Mouse (Mus musculus) kidney, adult 2 months (tissue): ENCODE data around the gene Hfe2. TPM values are rescaled to one million over a fixed set of nuclear protein-coding genes. Genes with fewer than 3 reads are reported as not detected.

Source experiments
- DNase-seq: peaks from one replicate; pipeline ENCODE4 v3.0.0; 2021
- H3K27ac ChIP-seq: fragments of 200-500 bp; 2 replicates; pipeline ENCODE4 v1.5.1; 2012; ENCODE audit warnings: low read depth, low read length, control low read depth, inconsistent platforms; ENCODE audit not compliant: insufficient read depth
- H3K27me3 ChIP-seq: fragments of 200-500 bp; replicated peaks from 2 replicates; pipeline ENCODE4 v1.6.1; 2012; ENCODE audit warnings: mild to moderate bottlenecking, moderate library complexity, low read length, inconsistent platforms; ENCODE audit not compliant: control insufficient read depth, insufficient read depth
- H3K36me3 ChIP-seq: fragments of 200-500 bp; 2 replicates; pipeline ENCODE4 v1.6.1; 2012; ENCODE audit warnings: mild to moderate bottlenecking, moderate library complexity, low read length, inconsistent platforms; ENCODE audit not compliant: control insufficient read depth, insufficient read depth
- H3K4me1 ChIP-seq: fragments of 200-500 bp; 2 replicates; pipeline ENCODE4 v1.6.1; 2011; ENCODE audit warnings: low read length; ENCODE audit not compliant: control insufficient read depth, insufficient read depth
- H3K4me3 ChIP-seq: fragments of 200-500 bp; 2 replicates; pipeline ENCODE4 v1.5.1; 2011; ENCODE audit warnings: mild to moderate bottlenecking, low read depth, low read length, control low read depth; ENCODE audit not compliant: insufficient read depth
- CTCF ChIP-seq: fragments of 200-500 bp; conservative IDR thresholded peaks from 2 replicates; pipeline ENCODE4 v1.5.1; 2011; ENCODE audit warnings: low read depth, mild to moderate bottlenecking, control low read depth, low read length, moderate library complexity, mixed read lengths; ENCODE audit not compliant: insufficient read depth, insufficient read length
- POLR2A ChIP-seq: fragments of 200-500 bp; IDR thresholded peaks from one replicate; pipeline ENCODE4 v1.6.1; 2011; ENCODE audit warnings: low read depth, low read length, control low read depth
- WGBS: fragments of 180-500 bp; shearing (Covaris S2); methylation state at CpG from one replicate; pipeline ENCODE4 v1.1.7; 2018; 5-methylcytosine and 5-hydroxymethylcytosine counted together
- polyA plus RNA-seq: library from polyadenylated mRNA; depleted of rRNA; stranded (reverse); fragments of >200 nt; gene quantifications from 2 replicates; pipeline ENCODE4 v1.2.3, GENCODE M21; 2012

Gene Hfe2
- polyA plus RNA-seq, 1 experiment: 3.9 TPM

DNA sequence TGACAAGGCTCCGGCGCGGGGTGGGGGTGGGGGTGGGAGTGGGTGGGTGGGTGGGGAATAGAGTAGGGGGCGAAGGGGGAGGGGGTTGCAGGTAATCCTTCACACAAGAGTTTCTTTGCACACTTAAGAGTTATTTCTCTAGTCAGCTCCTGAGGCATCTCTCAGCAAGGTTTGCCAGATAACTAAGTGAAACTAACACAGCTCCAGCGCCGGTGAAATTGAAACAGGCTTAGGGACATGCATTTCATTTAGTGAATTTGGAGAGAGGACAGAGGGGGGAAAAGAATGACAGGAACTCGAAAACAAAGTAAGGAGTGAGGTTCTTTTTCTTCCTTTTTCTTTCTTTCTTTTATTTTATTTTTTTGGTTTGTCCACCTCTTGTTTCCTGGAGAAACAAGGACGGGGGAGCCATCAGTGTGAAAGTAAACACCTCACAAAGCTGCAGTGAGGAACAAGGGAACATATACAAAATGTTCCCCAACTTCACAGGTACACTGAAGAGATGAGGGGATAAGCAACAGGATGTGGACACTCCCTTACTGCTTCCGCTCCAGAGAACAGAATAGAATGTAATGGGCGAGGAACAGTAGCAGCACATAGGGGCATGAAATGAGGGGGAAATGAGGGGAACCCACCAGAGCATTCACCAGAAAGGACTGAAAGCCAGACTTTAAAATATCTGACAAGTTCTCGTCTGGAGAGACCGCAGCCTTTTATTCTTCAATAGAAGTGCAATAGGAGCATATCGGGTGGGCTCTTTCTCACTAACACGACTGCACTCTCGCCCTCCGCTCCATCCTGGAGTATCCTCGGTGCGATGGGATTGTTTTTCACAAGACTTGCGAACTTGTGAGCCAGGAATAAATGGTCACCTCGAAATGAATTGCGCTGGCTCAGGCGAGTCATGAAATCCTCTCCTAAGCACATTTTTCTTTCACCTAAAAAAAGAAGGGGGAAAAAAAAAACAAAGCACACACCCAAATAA is 32.0 kb downstream of the Hfe2 start:
- DNase-seq: peak; percentile 60
- no peak for TF ChIP-seq CTCF

DNA sequence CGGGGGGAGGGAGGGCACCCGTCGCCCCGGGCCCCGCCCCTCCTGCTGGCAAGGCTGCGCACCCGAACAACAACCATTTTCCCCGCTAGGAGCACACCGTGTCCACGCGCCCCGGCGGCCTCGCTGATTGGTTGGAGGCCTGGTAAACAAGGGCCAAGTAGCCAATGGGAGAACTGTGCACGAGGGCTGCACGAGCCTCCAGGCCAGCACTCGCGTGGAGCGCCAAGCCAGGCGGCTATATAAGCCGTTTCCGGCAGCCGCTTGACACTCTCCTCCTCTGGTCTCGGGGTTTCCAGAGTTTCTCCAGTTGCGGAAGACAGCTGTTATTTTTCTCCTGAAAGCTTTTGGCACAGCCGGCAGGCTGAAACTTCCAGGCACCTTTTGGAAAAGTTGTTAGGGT is 32.7 kb downstream of the Hfe2 start, which contains the start of gene Txnip:
Gene Txnip, plus strand, starts transcription at position 264 of the 400 bp plus-strand sequence.
- under 1% methylated on average over 26 of the region's 26 CpGs for WGBS
- peaks cover 15% of the 10 kb centered on the region; the same call in 1 of the 2 replicates for H3K4me1 ChIP-seq
- no peaks in the 10 kb centered on the region for H3K27me3 ChIP-seq
- peak; percentile 100 for DNase-seq
- TF ChIP-seq POLR2A: peak; percentile 98
- peak; percentile 39; the same call in 1 of the 2 replicates for TF ChIP-seq CTCF
- peaks cover 28% of the 10 kb centered on the region for H3K36me3 ChIP-seq
- H3K4me3 ChIP-seq: peak within 1 kb of the TSS; percentile 72
- peak within 1 kb of the TSS; percentile 99 for H3K27ac ChIP-seq

More for the DNA sequence above, 32.0 kb downstream of the Hfe2 start:
- peaks cover 16% of the 10 kb centered on the region; the same call in 1 of the 2 replicates for H3K4me1 ChIP-seq
- H3K27ac ChIP-seq: peak overlapping the region; percentile 99
- 5% methylated on average over 22 of the region's 22 CpGs for WGBS
- no peaks in the 10 kb centered on the region for H3K27me3 ChIP-seq
- peaks cover 28% of the 10 kb centered on the region for H3K36me3 ChIP-seq
- H3K4me3 ChIP-seq: peak overlapping the region; percentile 67

GRCm38 (mm10) chr3:96558159-96558558 is 33.2 kb downstream of the Hfe2 start:
- no peak for TF ChIP-seq POLR2A
- TF ChIP-seq CTCF: no peak
- peak; percentile 63 for DNase-seq
- Histone ChIP-seq H3K27ac (peak overlapping the region; percentile 98), H3K4me3 (peak overlapping the region; percentile 72), H3K36me3 (peaks cover 28% of the 10 kb centered on the region), H3K27me3 (no peaks in the 10 kb centered on the region), H3K4me1 (peaks cover 15% of the 10 kb centered on the region; the same call in 1 of the 2 replicates)
- under 1% methylated on average over 17 of the region's 17 CpGs for WGBS

DNA sequence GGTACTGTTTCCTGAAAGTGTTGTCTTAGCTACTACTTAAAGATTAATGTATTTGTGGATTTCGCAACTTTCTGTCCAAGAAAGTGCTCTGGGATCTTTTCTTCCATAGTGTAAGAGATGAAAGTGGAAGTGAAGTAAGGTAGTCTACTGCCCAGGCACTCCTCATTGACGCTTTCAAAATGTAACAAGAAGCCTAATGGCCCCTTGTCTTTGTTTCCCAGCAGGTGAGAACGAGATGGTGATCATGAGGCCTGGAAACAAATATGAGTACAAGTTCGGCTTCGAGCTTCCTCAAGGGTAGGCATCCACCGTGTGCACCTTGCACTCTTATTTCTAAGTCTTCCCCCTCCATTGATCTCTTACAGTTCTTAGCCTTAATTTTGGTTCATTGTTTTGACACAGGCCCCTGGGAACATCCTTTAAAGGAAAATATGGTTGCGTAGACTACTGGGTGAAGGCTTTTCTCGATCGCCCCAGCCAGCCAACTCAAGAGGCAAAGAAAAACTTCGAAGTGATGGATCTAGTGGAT is 33.8 kb downstream of the Hfe2 start:
- DNase-seq: peak; percentile 31
- Histone ChIP-seq H3K4me1 (peaks cover 18% of the 10 kb centered on the region; the same call in 1 of the 2 replicates), H3K4me3 (peak overlapping the region; percentile 72), H3K27ac (peak overlapping the region; percentile 98), H3K27me3 (no peaks in the 10 kb centered on the region), H3K36me3 (peaks cover 28% of the 10 kb centered on the region)
- WGBS: 14% methylated on average over 10 of the region's 10 CpGs
- TF ChIP-seq POLR2A (no peak), CTCF (no peak)

- TF ChIP-seq POLR2A (no peak), CTCF (no peak)
- DNase-seq: no peak
- Histone ChIP-seq H3K4me3 (peak overlapping the region; percentile 72), H3K4me1 (peaks cover 18% of the 10 kb centered on the region; the same call in 1 of the 2 replicates), H3K27me3 (no peaks in the 10 kb centered on the region), H3K36me3 (peaks cover 28% of the 10 kb centered on the region), H3K27ac (peak overlapping the region; percentile 98)
- 23% methylated on average over 12 of the region's 12 CpGs for WGBS
These were observed 34.5 kb downstream of the Hfe2 start for GRCm38 (mm10) chr3:96559398-96559910.

DNA sequence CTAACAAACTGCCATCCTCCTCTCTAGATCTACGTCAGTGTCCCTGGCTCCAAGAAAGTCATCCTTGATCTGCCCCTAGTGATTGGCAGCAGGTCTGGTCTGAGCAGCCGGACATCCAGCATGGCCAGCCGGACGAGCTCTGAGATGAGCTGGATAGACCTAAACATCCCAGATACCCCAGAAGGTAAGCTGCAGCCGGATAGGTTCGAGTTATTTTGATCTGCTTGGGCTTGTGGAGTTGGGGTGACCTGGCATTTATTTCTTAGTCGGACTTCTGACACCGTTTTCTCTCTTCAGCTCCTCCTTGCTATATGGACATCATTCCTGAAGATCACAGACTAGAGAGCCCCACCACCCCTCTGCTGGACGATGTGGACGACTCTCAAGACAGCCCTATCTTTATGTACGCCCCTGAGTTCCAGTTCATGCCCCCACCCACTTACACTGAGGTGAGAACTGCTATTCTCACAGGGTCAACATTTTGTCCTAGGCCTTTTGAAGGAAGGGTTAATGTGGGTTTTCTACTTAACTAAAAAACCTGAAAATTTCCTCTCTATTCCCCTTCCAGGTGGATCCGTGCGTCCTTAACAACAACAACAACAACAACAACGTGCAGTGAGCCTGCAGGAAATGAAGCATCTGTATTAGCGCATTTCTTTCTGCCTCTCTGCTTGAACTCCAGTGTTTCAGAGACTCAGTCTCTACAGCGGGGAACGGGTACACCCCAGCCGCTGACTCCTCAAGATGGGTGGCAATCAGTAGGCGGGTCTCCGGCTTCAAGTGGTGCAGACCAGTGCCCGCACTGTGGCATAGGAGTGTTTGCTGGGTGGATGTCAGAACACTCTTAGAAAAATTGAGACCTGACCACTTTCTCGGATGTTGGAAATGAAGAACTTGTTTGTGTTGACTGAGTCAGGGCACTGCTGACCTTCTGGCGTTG is 35.2 kb downstream of the Hfe2 start:
- Histone ChIP-seq H3K27me3 (no peaks in the 10 kb centered on the region), H3K4me3 (peak overlapping the region; percentile 72), H3K36me3 (peaks cover 28% of the 10 kb centered on the region), H3K4me1 (peaks cover 16% of the 10 kb centered on the region; the same call in 1 of the 2 replicates), H3K27ac (peak overlapping the region; percentile 94)
- WGBS: 20% methylated on average over 23 of the region's 23 CpGs
- TF ChIP-seq POLR2A (no peak), CTCF (no peak)
- peak; percentile 46 for DNase-seq
